Mouse (Mus musculus): Measurements from ENCODE around the gene Cux1. TPM values are rescaled to one million over a fixed set of nuclear protein-coding genes. Genes with fewer than 3 reads are reported as not detected.
"Not testable (repeated sequence)": the region's sequence is repeated elsewhere in the genome, so short reads cannot be mapped to it uniquely, and the experiment has no call there.

The Cux1 gene
- polyA plus RNA-seq, 1 experiment from 2014 or later, result 67.7 TPM

DNA sequence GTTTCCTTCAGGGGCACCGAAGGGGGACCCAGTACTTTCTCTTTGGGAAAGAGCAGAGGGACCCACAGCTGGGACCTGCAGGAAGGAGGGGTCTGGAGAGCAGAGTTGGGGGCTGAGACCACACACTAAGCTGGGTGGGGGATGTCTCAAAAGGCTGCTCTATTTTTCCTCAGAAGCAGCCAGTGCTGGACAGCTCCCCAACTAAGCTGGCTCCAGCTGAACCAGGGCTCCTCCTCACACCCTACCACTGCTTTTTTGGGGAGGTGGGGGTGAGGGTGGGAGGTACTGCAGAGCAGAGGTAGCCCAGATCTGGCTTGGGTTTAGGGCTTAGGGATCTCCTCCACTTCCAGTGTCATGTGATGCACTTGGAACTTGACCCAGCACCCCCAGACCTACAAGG is 326.9 kb downstream of the Cux1 start:
- peak; percentile 40 for DNase-seq (ENCODE audit: low spot score)
- Histone ChIP-seq H3K36me3 (no peaks in the 10 kb centered on the region), H3K27ac (no peak overlapping the region), H3K4me3 (no peak overlapping the region), H3K4me1 (peaks cover 51% of the 10 kb centered on the region), H3K27me3 (ENCODE audit: low read depth, poor library complexity, severe bottlenecking) (no peaks in the 10 kb centered on the region), H3K9me3 (replicated peaks) (no peaks in the 10 kb centered on the region)
- WGBS, result 64% methylated on average over 1 of the region's 1 CpGs

DNA sequence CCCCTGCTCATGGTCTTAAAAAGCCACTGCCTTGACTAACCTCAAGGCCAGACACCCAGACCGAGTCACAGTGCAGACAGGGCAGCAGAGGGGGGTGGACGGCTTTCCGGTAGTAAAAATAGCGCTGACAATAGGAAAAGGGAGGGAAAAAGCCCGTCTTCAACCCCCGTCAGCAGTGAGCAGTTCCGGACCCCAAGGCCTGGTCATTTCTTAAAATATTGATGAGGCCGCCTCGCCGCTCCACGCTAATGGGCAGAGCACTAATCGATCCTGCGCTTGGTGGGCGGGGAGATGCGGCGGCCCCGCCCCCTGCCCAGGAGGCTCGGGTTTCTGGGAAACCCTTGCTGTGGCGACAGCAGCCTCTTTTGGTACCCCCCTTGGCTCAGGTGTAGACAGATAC is 329.7 kb downstream of the Cux1 start:
- H3K9me3 ChIP-seq (replicated peaks), result no peaks in the 10 kb centered on the region
- no peak overlapping the region for H3K27ac ChIP-seq
- H3K36me3 ChIP-seq, result no peaks in the 10 kb centered on the region
- H3K4me3 ChIP-seq, result peak overlapping the region; percentile 46
- under 1% methylated on average over 19 of the region's 19 CpGs for WGBS
- DNase-seq (ENCODE audit: low spot score), result peak; percentile 51
- peaks cover 22% of the 10 kb centered on the region for H3K27me3 ChIP-seq (ENCODE audit: low read depth, poor library complexity, severe bottlenecking)
- H3K4me1 ChIP-seq, result peaks cover 34% of the 10 kb centered on the region

DNA sequence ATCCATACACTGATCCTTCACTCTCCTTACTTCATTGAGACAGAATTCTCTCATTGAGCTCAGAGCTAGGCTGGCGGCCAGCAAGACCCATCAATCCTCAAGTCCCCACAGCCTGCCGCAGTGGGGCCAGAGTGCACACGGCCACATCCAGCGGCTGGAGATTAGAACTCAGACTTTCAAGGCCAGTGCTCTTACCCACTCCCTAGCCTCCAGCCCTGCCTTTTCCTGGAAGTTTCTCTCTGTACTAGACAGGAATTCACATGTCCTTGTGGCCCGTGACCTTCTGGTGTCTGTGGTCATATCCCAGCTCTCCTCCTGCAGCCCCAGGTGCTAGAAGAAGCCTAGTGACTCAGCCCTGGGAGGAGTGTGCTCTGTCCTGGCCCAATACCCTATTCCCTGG is 330.7 kb downstream of the Cux1 start:
- peaks cover 32% of the 10 kb centered on the region for H3K27me3 ChIP-seq (ENCODE audit: low read depth, poor library complexity, severe bottlenecking)
- H3K9me3 ChIP-seq (replicated peaks), result no peaks in the 10 kb centered on the region
- no peak overlapping the region for H3K27ac ChIP-seq
- peaks cover 6% of the 10 kb centered on the region for H3K36me3 ChIP-seq
- H3K4me1 ChIP-seq, result peaks cover 36% of the 10 kb centered on the region
- no peak for DNase-seq (ENCODE audit: low spot score)
- H3K4me3 ChIP-seq, result no peak overlapping the region
- 79% methylated on average over 5 of the region's 5 CpGs for WGBS

DNA sequence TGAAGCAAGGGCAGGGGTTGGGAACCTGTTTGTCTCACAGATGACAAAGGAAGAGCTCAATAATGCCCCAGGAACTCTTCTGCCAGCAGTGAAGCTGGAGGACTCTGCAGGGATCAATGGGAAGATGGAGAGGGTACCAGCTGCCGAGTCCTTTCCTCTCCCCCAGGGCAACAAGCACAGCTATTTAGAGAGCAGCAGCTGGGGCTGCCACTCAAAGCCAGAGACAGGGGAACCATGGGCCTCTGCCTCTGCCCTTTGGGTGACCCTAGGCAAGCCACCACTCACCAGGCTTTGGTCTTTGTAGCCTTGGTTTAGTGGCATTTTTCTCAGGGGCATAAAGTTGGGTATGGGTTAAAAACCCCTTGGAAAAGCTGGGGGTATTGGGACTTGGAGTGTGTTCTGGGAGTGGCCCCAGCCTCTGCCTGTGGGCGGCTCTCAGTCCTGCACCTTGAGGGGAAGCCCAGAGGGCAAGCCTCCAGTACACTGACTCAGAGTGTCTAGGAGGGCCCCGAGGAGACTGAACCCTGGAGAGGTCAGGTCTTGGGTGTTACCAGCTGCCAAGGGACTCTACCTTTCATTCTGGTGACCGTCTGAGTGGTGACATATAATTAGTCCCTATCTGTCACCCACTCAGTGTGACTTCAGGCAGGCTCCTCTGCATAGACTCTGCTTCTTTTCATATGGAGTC is 336.8 kb downstream of the Cux1 start:
- WGBS, result 59% methylated on average over 4 of the region's 4 CpGs
- peaks cover 19% of the 10 kb centered on the region for H3K4me1 ChIP-seq
- peaks cover 59% of the 10 kb centered on the region for H3K36me3 ChIP-seq
- DNase-seq (ENCODE audit: low spot score), result no peak
- H3K27me3 ChIP-seq (ENCODE audit: low read depth, poor library complexity, severe bottlenecking), result peaks cover 39% of the 10 kb centered on the region
- H3K27ac ChIP-seq, result no peak overlapping the region
- no peaks in the 10 kb centered on the region for H3K9me3 ChIP-seq (replicated peaks)
- no peak overlapping the region for H3K4me3 ChIP-seq

DNA sequence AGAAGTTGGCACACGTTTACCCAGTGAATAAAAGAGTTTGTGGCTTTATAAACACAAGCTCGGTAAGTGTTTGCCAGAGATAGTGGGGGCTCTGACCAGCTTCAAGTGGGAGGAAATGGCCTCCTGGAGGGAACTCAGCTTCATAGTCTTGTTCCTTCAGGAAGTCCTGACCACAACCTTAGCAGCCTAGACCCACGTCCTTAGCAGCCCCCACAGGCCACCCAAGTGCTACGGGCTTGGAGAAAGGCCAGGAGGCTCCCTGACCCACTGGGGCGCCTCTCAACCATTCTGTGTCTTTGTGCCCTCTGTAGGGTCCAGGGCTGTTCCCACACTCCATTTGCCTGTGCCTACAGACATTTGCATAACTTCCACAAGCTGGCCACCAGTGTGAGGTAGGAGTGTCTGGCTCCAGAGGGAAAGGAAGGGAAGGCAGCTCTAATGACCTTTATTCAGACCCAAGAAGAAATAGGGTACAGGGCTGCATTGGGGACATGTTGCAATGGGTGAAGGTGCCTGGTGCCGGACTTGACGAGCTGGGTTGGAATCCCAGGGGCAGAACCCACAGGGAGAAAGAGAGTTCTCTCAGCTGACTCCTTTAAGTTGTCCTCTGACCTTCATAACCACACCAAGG is 340.9 kb downstream of the Cux1 start:
- no peak for DNase-seq (ENCODE audit: low spot score)
- Histone ChIP-seq H3K27ac (no peak overlapping the region), H3K4me1 (peaks cover 6% of the 10 kb centered on the region; the same call in 1 of the 2 replicates), H3K4me3 (no peak overlapping the region), H3K9me3 (replicated peaks) (no peaks in the 10 kb centered on the region), H3K27me3 (ENCODE audit: low read depth, poor library complexity, severe bottlenecking) (peaks cover 4% of the 10 kb centered on the region), H3K36me3 (peaks cover 91% of the 10 kb centered on the region)
- WGBS, result 88% methylated on average over 7 of the region's 7 CpGs

DNA sequence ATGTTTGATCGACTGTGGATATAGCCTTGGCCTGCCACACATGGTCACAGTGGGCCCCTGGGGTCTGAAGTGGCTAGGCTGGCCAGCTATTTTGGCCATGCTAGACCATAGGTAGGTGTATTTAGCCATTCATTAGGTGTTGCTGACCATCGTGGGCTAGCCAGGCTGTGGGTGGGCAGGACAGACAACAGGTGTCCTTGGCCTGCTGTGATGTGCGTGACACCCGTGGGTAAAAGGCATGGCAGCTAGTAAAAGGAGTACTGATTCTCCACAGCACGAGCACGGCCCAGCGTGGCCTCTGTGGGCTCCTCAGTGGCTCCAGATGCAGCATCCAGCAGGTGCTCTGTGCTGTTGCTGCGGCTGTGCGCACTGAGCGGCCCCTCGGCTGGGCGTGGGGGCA is 348.7 kb downstream of the Cux1 start:
- no peak overlapping the region for H3K4me3 ChIP-seq
- no peaks in the 10 kb centered on the region for H3K9me3 ChIP-seq (replicated peaks)
- WGBS, result 80% methylated on average over 12 of the region's 12 CpGs
- no peak overlapping the region for H3K27ac ChIP-seq
- H3K36me3 ChIP-seq, result peaks cover 55% of the 10 kb centered on the region
- no peaks in the 10 kb centered on the region for H3K4me1 ChIP-seq
- H3K27me3 ChIP-seq (ENCODE audit: low read depth, poor library complexity, severe bottlenecking), result no peaks in the 10 kb centered on the region
- DNase-seq (ENCODE audit: low spot score), result no peak

DNA sequence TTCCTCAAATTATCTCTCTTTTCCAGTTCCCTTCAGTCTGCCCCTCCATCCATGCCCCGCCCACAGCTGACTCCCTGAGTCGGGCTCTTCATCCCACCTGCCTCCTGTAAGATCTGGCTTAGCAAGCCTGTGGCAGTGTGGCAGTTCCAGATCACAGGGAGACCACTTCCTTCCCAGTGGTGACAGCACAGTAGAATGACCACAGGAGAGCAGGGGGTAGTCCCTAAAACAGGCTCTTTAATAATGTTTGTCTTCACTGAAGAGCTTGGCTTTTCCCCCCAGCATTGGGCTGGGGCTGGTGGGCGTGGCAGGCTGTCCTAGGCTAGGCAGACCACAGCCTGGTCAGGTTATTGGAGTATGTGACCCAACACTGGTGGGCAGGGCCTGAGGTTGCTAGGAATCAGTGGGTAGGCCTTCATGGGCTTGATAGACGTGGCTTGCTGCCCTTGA is 349.3 kb downstream of the Cux1 start:
- no peaks in the 10 kb centered on the region for H3K9me3 ChIP-seq (replicated peaks)
- H3K4me3 ChIP-seq, result no peak overlapping the region
- no peaks in the 10 kb centered on the region for H3K4me1 ChIP-seq
- H3K27me3 ChIP-seq (ENCODE audit: low read depth, poor library complexity, severe bottlenecking), result no peaks in the 10 kb centered on the region
- no peak overlapping the region for H3K27ac ChIP-seq
- H3K36me3 ChIP-seq, result peaks cover 49% of the 10 kb centered on the region
- no peak for DNase-seq (ENCODE audit: low spot score)
- 82% methylated on average over 4 of the region's 4 CpGs for WGBS

DNA sequence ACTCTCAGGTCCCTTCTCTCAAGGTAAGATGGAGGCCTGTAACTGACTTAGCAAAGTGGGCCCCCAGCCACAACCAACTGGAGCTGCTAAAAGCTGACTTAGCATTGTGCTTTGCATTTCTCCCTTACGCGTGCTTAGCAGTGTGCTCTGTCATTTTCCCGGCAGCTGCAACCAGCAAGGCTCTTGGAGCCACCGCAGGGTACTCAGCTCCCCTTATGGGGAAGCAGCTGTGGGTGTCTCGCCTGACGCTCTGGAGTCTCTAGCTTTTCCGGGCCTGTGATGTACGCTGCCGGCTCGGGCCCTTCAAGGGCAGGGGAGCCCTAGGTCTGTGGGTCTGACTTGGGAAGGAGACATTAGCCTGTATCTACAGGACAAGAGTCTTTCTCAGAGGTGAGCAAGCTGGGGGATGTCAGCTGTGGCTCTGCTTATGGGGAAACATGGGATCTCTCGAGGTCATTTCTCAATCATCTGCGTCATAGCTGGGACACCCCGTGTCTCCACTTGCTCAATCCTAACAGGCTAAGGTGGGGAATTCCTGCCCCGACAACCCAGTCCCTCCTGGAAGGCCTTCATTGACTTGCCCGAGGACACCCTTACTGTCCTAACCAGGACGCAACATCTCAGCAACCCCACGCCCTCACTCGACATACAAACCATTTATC is 350.2 kb downstream of the Cux1 start:
- Histone ChIP-seq H3K9me3 (replicated peaks) (no peaks in the 10 kb centered on the region), H3K27ac (no peak overlapping the region), H3K4me1 (no peaks in the 10 kb centered on the region), H3K27me3 (ENCODE audit: low read depth, poor library complexity, severe bottlenecking) (no peaks in the 10 kb centered on the region), H3K4me3 (no peak overlapping the region), H3K36me3 (peaks cover 42% of the 10 kb centered on the region)
- WGBS, result 84% methylated on average over 18 of the region's 18 CpGs
- no peak for DNase-seq (ENCODE audit: low spot score)

DNA sequence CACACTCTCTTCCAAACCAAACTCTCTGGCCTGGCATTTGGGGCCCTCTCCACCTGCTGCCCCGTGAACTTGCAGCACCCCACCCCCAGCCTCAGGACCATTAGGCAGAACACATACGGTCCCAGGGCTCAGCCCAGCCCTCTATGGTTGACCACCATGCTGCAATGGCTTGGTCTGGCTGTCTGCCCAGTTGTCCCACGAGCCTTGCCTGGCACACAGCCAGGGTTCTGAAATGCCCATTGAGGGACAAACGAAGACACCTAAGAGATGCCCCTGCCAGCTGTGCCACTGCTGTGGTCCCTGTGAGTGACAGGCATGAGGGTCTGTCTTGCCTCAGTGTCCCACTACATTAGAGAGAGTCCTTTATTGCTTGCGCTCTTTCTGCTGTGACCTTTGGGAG is 351.3 kb downstream of the Cux1 start:
- Histone ChIP-seq H3K27ac (no peak overlapping the region), H3K36me3 (peaks cover 30% of the 10 kb centered on the region), H3K27me3 (ENCODE audit: low read depth, poor library complexity, severe bottlenecking) (no peaks in the 10 kb centered on the region), H3K4me3 (no peak overlapping the region), H3K4me1 (no peaks in the 10 kb centered on the region), H3K9me3 (replicated peaks) (no peaks in the 10 kb centered on the region)
- WGBS, result 93% methylated on average over 5 of the region's 5 CpGs
- DNase-seq (ENCODE audit: low spot score), result no peak

DNA sequence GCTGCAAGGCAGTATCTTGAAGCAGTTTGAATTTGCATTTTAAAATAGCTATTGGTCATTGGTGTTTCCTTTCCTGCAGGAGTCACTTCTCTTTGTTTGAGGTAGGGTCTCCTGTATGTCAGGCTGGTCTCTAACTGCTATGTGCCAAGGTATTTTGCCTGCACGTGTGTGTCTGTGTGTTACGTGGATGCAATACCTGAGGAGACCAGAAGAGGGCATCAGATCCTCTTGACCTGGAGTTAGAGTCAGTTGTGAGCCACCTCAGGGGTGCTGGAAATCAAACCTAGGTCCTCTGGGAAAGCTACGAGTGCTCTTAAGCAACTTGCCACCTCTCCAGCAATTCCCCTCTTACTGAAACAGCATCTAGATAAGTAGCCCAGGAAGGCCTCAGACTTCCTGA is 352.1 kb downstream of the Cux1 start:
- Histone ChIP-seq H3K4me3 (no peak overlapping the region), H3K9me3 (replicated peaks) (no peaks in the 10 kb centered on the region), H3K4me1 (no peaks in the 10 kb centered on the region), H3K36me3 (peaks cover 24% of the 10 kb centered on the region), H3K27ac (no peak overlapping the region), H3K27me3 (ENCODE audit: low read depth, poor library complexity, severe bottlenecking) (no peaks in the 10 kb centered on the region)
- DNase-seq (ENCODE audit: low spot score), result no peak
- 86% methylated on average over 3 of the region's 3 CpGs for WGBS

DNA sequence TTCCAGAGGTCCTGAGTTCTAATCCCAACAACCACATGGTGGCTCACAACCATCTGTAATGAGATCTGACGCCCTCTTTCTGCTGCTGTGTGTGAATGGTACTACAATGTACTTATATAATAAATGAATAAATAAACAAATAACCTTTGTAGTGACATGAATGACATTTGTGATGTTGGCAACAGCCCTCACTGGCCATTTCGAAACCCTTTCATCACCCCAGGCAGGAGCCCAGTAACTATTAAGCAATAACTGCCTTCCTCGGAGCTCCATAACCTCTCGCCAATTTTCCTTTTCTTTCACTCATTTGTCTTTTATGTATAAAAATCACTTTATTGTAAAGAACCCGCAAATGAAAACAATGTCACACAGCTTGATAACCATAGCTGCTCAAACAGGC is 353.6 kb downstream of the Cux1 start:
- WGBS, result 86% methylated on average over 5 of the region's 5 CpGs
- no peak for DNase-seq (ENCODE audit: low spot score)

DNA sequence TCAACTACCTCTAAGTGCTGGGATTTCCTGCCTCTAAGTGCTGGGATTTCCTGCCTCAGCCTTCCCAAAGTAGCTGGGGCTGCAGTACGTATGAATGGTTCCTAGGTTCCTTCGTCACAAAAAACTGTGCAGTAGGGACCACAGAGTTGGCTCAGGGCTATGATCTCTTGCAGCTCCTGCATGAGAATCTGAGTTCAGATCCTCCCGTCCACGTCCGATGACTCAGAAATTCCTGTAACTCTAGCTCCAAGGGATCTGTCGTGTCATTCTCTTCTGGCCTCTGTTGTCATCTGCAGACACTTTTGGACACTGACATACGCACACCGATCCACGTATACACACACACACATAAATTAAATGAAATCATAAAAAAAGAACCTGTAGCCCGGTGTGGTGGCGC is 354.6 kb downstream of the Cux1 start:
- Histone ChIP-seq H3K9me3 (replicated peaks) (no peaks in the 10 kb centered on the region), H3K27ac (no peak overlapping the region), H3K4me3 (no peak overlapping the region), H3K27me3 (ENCODE audit: low read depth, poor library complexity, severe bottlenecking) (no peaks in the 10 kb centered on the region), H3K4me1 (no peaks in the 10 kb centered on the region), H3K36me3 (0 out of 2 replicates have a peak, but pooled peaks cover 2% of the 10 kb centered on the region)
- DNase-seq (ENCODE audit: low spot score), result no peak
- 93% methylated on average over 11 of the region's 11 CpGs for WGBS

More for the DNA sequence above, 353.6 kb downstream of the Cux1 start:
- Histone ChIP-seq H3K27ac (no peak overlapping the region), H3K36me3 (peaks cover 11% of the 10 kb centered on the region), H3K27me3 (ENCODE audit: low read depth, poor library complexity, severe bottlenecking) (no peaks in the 10 kb centered on the region), H3K4me3 (no peak overlapping the region), H3K4me1 (no peaks in the 10 kb centered on the region), H3K9me3 (replicated peaks) (no peaks in the 10 kb centered on the region)

DNA sequence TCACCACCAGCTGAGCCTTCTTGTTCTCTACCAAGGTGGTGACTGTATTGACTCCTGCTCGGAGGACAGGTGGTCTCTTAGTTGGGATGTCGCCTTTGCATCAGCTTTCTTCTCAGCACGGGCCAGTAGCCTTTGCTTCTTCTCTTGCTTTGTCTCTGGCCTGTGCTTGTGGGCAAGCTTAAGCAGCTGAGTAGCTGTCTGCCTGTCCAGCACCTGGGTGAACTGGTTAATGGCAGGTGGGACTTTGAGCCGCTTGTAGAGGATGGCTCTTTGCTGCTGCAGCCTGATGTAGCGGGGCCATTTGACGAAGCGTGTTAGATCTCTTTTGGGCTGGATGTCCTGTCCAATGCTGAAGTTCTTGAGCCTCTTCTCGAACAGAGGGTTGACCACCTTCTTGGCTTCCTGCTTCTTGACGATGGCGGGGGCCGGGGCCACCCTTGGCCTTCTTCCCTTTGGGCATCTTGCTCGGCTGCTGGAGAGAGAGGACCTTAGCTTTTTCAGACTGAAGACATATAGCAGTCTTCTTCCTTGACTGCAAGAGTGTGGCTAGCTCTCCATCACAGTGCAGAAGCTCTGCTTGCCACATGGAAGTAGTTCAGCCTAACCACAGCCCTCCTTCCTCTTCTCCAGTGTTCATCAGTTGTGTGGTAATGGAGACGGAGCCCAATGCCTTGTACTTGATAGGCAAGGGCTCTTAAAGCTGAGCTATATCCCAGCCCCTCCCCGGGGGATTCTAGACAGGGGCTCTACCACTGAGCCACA is 355.8 kb downstream of the Cux1 start:
- not testable (repeated sequence) for H3K36me3 ChIP-seq; H3K27ac ChIP-seq; H3K9me3 ChIP-seq (replicated peaks); H3K4me1 ChIP-seq; DNase-seq (ENCODE audit: low spot score); H3K4me3 ChIP-seq; H3K27me3 ChIP-seq (ENCODE audit: low read depth, poor library complexity, severe bottlenecking)
- 93% methylated on average over 14 of the region's 14 CpGs for WGBS

Measured in limb, embryonic 10.5 days (tissue).